In the genomic region with DNA sequence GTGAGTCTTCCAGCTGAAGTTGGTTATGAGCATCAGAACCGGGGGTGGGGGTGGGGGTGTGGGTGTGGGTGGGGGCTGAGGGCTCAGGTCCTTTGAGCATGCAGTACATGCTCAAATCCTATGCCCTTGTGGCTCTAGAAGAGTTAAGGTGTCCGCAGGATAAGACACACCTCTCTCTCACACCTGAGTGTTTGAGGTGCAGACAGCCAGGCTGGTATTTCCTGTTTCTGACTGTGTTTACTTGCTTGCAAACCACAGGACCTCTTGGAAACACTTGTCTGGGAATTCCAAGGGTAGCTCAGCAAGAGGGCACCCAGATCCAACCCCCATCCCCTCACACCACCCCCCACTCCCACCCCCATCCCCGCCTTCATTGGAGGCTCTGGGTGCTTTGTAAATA, we compare ENCODE assay signal across 26 mouse cellular contexts.
DNase-seq lines count a peak whose midpoint lies in the region; ATAC-seq lines count a peak whose summit lies in the region.
"Had no signal": no experiment of that assay in that cellular context is flagged by ENCODE, and none has a peak within 500 bp of the region (broad histone marks: within the 10 kb centered on the region; RNA-seq: fewer than 3 reads in every experiment).

No protein-coding gene starts in this region.

- peak; percentile 37 to 58 for DNase-seq in lung, adult 18-20 months
- no peak for DNase-seq in lung, postnatal 14 days
- peak; percentile 56 for DNase-seq in lung, postnatal 36 days
- DNase-seq in hindbrain, embryonic 10.5 days (ENCODE audit: low spot score), result no peak
- DNase-seq in layer of hippocampus, adult 8-10 months (ENCODE audit: low spot score in 2 of 2), result no peak
- DNase-seq: adrenal gland, adult 2 months; adrenal gland, postnatal 36 days; cerebellum, adult 8-10 months; cerebellum, postnatal 25 days; forebrain, postnatal 0 days; kidney, adult 2 months; liver; thymus, postnatal 14 days had no signal

- WGBS in lung, embryonic 15.5 days, result 64% methylated on average over 3 of the region's 3 CpGs
- WGBS in hindbrain, embryonic 10.5 days, result 81% methylated on average over 3 of the region's 3 CpGs

- H3K9me3 ChIP-seq in lung, embryonic 15.5 days, result no peaks in the 10 kb centered on the region; the same call in 1 of the 2 replicates
- H3K9me3 ChIP-seq in hindbrain, embryonic 10.5 days, result peaks cover 15% of the 10 kb centered on the region
- H3K9me3 ChIP-seq: forebrain, embryonic 12.5 days; midbrain, embryonic 13.5 days had no signal

- peak; percentile 73 for ATAC-seq in lung, embryonic 15.5 days (ENCODE audit: borderline replicate concordance, extremely low read depth, low FRiP score, low TSS enrichment)
- no peak for ATAC-seq in cerebellum, adult (ENCODE audit: insufficient number of reproducible peaks, low FRiP score, low TSS enrichment)
- ATAC-seq: activated CD4-positive, CD25-positive, alpha-beta regulatory T cell, adult 4 months; forebrain, postnatal 0 days; hindbrain, postnatal 0 days; intestine, embryonic 15.5 days; midbrain, embryonic 13.5 days had no signal

- H3K4me3 ChIP-seq in lung, embryonic 15.5 days, result no peak overlapping the region
- H3K4me3 ChIP-seq in hindbrain, embryonic 10.5 days, result no peak overlapping the region
- H3K4me3 ChIP-seq: embryonic facial prominence, embryonic 12.5 days; forebrain, embryonic 12.5 days; hindbrain, embryonic 12.5 days; intestine, embryonic 15.5 days; midbrain, embryonic 13.5 days; neural tube, embryonic 13.5 days had no signal

- H3K4me1 ChIP-seq in lung, embryonic 15.5 days, result peaks cover 14% of the 10 kb centered on the region
- H3K4me1 ChIP-seq in hindbrain, embryonic 10.5 days (replicated peaks), result peaks cover 10% of the 10 kb centered on the region

- H3K27me3 ChIP-seq in lung, embryonic 15.5 days, result no peaks in the 10 kb centered on the region
- H3K27me3 ChIP-seq in hindbrain, embryonic 10.5 days (ENCODE audit: insufficient read depth, poor library complexity, severe bottlenecking), result no peaks in the 10 kb centered on the region
- H3K27me3 ChIP-seq: embryonic facial prominence, embryonic 12.5 days; forebrain, embryonic 12.5 days; hindbrain, embryonic 12.5 days; intestine, embryonic 15.5 days; midbrain, embryonic 13.5 days; neural tube, embryonic 13.5 days had no signal

- no peak overlapping the region for H3K4me2 ChIP-seq in lung, embryonic 15.5 days
- H3K4me2 ChIP-seq: embryonic facial prominence, embryonic 12.5 days; forebrain, embryonic 12.5 days; hindbrain, embryonic 12.5 days; intestine, embryonic 15.5 days; midbrain, embryonic 13.5 days; neural tube, embryonic 13.5 days had no signal

- no peak overlapping the region for H3K9ac ChIP-seq in lung, embryonic 15.5 days
- H3K9ac ChIP-seq: embryonic facial prominence, embryonic 12.5 days; forebrain, embryonic 12.5 days; forebrain, postnatal 0 days; hindbrain, embryonic 12.5 days; intestine, embryonic 15.5 days; liver, embryonic 14.5 days; midbrain, embryonic 13.5 days; neural tube, embryonic 13.5 days had no signal

- H3K36me3 ChIP-seq in lung, embryonic 15.5 days, result no peaks in the 10 kb centered on the region
- no peaks in the 10 kb centered on the region for H3K36me3 ChIP-seq in hindbrain, embryonic 10.5 days
- H3K36me3 ChIP-seq: embryonic facial prominence, embryonic 12.5 days; forebrain, embryonic 12.5 days; hindbrain, embryonic 12.5 days; intestine, embryonic 15.5 days; midbrain, embryonic 13.5 days; neural tube, embryonic 13.5 days had no signal

- peak overlapping the region; percentile 67 for H3K27ac ChIP-seq in lung, embryonic 15.5 days
- no peak overlapping the region for H3K27ac ChIP-seq in hindbrain, embryonic 10.5 days
- H3K27ac ChIP-seq: embryonic facial prominence, embryonic 12.5 days; forebrain, embryonic 12.5 days; hindbrain, embryonic 12.5 days; hindbrain, postnatal 0 days; intestine, embryonic 15.5 days; kidney, postnatal 0 days; liver, embryonic 14.5 days; macrophage; midbrain, embryonic 13.5 days; neural tube, embryonic 13.5 days had no signal

Comparison
In these comparisons a context has a peak if more than half of its experiments do, and no peak if none do; other contexts are left out.
1. DNase-seq: peak in lung, adult 18-20 months (2 of 2) and lung, postnatal 36 days (single experiment); none in lung, postnatal 14 days (single experiment), hindbrain, embryonic 10.5 days (single experiment) and layer of hippocampus, adult 8-10 months (0 of 2).